Mouse (Mus musculus): Measurements from ENCODE around the gene Cyfip1. TPM values are rescaled to one million over a fixed set of nuclear protein-coding genes. Genes with fewer than 3 reads are reported as not detected.
A peak's percentile ranks its signal among the peaks of the same experiment; 100 is the strongest.

Gene Cyfip1
- polyA plus RNA-seq, 1 experiment from 2014 or later: 59.1 TPM

DNA sequence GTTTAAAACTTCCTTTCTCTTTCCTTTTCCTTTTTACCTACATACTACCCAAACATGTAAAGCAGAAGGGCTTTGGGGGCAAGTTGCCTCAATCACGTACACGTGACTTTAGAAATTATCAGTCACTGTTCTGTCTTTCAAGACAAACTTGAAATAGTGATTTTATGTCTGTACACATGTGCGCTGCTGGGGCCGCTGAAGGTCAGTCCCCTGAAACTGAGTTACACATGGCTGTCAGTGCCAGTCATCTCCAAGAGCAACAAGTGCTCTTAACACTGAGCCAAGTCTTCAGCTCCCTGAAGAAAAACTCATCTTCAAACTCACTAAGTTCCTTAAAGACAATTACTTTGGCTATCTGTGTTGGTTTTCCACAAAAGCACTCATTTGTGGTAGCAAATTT, 116.4 kb downstream of the Cyfip1 start:
- no peaks in the 10 kb centered on the region for H3K4me1 ChIP-seq (replicated peaks; ENCODE audit: control insufficient read depth, insufficient read depth)
- no peaks in the 10 kb centered on the region; the same call in 1 of the 2 replicates for H3K36me3 ChIP-seq (ENCODE audit: control insufficient read depth, insufficient read depth, low read length)
- 90% methylated on average over 4 of the region's 4 CpGs for WGBS
- DNase-seq (ENCODE audit: low spot score) (no peak), ATAC-seq (ENCODE audit: low FRiP score, low TSS enrichment) (no peak)
- H3K27ac ChIP-seq (replicated peaks): no peak overlapping the region
- H3K27me3 ChIP-seq (ENCODE audit: control insufficient read depth, insufficient read depth, low read length): no peaks in the 10 kb centered on the region
- no peak overlapping the region for H3K4me3 ChIP-seq (ENCODE audit: low read depth, low read length)
- no peak overlapping the region for H3K4me2 ChIP-seq (replicated peaks; ENCODE audit: low read depth)
- TF ChIP-seq EP300 (optimal IDR thresholded peaks at IDR 0.05) (no peak), CTCF (IDR thresholded peaks at IDR 0.05; ENCODE audit: low read depth) (no peak)
- no peaks in the 10 kb centered on the region for H3K9me3 ChIP-seq (ENCODE audit: control insufficient read depth, low read length)
- no peak overlapping the region for H3K9ac ChIP-seq (ENCODE audit: low read length)

GRCm38 (mm10) chr7:55959801-55960200, 118.3 kb downstream of the Cyfip1 start:
- Histone ChIP-seq H3K4me2 (replicated peaks; ENCODE audit: low read depth) (no peak overlapping the region), H3K27ac (replicated peaks) (no peak overlapping the region), H3K4me3 (ENCODE audit: low read depth, low read length) (no peak overlapping the region), H3K4me1 (replicated peaks; ENCODE audit: control insufficient read depth, insufficient read depth) (no peaks in the 10 kb centered on the region), H3K36me3 (ENCODE audit: control insufficient read depth, insufficient read depth, low read length) (no peaks in the 10 kb centered on the region; the same call in 1 of the 2 replicates), H3K9me3 (ENCODE audit: control insufficient read depth, low read length) (no peaks in the 10 kb centered on the region), H3K27me3 (ENCODE audit: control insufficient read depth, insufficient read depth, low read length) (no peaks in the 10 kb centered on the region), H3K9ac (ENCODE audit: low read length) (no peak overlapping the region)
- TF ChIP-seq EP300 (optimal IDR thresholded peaks at IDR 0.05): no peak
- TF ChIP-seq CTCF (IDR thresholded peaks at IDR 0.05; ENCODE audit: low read depth): no peak
- ATAC-seq (ENCODE audit: low FRiP score, low TSS enrichment): no peak
- WGBS: 96% methylated on average over 3 of the region's 3 CpGs
- DNase-seq (ENCODE audit: low spot score): no peak

GRCm38 (mm10) chr7:55960506-55960905, 119.0 kb downstream of the Cyfip1 start:
- 96% methylated on average over 1 of the region's 1 CpGs for WGBS
- Histone ChIP-seq H3K9ac (ENCODE audit: low read length) (no peak overlapping the region), H3K4me3 (ENCODE audit: low read depth, low read length) (no peak overlapping the region)

DNA sequence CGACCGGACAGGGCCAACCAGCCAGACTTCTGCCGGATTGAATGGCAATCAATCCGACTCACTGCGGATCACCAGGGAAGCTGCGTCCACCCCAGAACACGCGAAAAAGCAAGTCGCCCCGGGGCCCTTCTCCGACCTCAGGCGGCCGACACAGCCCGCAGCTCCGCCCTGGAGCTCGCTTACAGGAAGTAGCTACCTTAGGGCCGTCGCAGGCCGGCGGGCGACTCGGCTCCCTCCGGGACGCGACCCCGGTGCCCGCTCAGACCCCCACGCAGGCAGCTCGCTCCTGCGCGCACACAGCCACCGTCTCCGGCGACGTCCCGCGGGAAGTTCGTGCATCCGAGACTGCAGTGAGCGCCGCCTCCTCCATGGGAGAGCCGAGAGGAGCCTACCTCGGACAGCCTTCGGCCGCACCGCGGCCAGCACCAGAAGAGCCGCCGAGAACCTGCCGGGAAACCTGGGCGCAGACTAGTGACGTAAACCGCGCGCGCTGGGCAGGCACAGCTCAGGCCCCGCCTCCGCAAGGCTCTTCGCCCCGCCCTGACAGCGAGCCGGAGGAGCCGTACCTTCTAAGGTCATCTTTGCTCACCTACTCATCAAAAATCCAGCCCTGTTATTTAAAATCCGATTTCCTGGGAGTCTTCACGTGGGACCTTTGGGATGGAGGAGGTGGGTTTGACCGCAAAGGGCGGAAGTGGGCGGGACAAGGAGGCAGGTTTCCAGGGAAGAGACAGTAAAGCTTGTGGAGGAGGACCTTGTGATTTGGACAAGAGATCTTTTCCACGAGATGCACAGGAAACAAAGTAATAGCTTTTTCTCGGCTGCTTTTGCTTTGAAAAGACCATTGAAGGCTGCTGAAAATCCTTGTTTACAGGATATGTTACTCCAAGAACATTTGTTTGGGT, 120.7 kb downstream of the Cyfip1 start, which contains the start of gene Nipa2:
Gene Nipa2 (minus strand): TSS at position 473 of the 905 bp plus-strand sequence.
- Histone ChIP-seq H3K9me3 (ENCODE audit: control insufficient read depth, low read length) (no peaks in the 10 kb centered on the region), H3K4me1 (replicated peaks; ENCODE audit: control insufficient read depth, insufficient read depth) (no peaks in the 10 kb centered on the region), H3K27ac (replicated peaks) (peak within 1 kb of the TSS; percentile 92), H3K36me3 (ENCODE audit: control insufficient read depth, insufficient read depth, low read length) (no peaks in the 10 kb centered on the region), H3K4me3 (ENCODE audit: low read depth, low read length) (peak within 1 kb of the TSS; percentile 83), H3K4me2 (replicated peaks; ENCODE audit: low read depth) (peak within 1 kb of the TSS; percentile 59), H3K9ac (ENCODE audit: low read length) (peak within 1 kb of the TSS; percentile 91), H3K27me3 (ENCODE audit: control insufficient read depth, insufficient read depth, low read length) (no peaks in the 10 kb centered on the region)
- DNase-seq (ENCODE audit: low spot score): peak; percentile 96
- peak; percentile 99 for ATAC-seq (ENCODE audit: low FRiP score, low TSS enrichment)
- TF ChIP-seq CTCF (IDR thresholded peaks at IDR 0.05; ENCODE audit: low read depth): no peak
- peak; percentile 31 for TF ChIP-seq EP300 (optimal IDR thresholded peaks at IDR 0.05)
- WGBS: under 1% methylated on average over 66 of the region's 70 CpGs

More at GRCm38 (mm10) chr7:55960506-55960905, 119.0 kb downstream of the Cyfip1 start:
- Histone ChIP-seq H3K27ac (replicated peaks) (no peak overlapping the region), H3K27me3 (ENCODE audit: control insufficient read depth, insufficient read depth, low read length) (no peaks in the 10 kb centered on the region), H3K4me1 (replicated peaks; ENCODE audit: control insufficient read depth, insufficient read depth) (no peaks in the 10 kb centered on the region), H3K4me2 (replicated peaks; ENCODE audit: low read depth) (no peak overlapping the region), H3K36me3 (ENCODE audit: control insufficient read depth, insufficient read depth, low read length) (no peaks in the 10 kb centered on the region; the same call in 1 of the 2 replicates), H3K9me3 (ENCODE audit: control insufficient read depth, low read length) (no peaks in the 10 kb centered on the region)
- DNase-seq (ENCODE audit: low spot score): no peak
- no peak for ATAC-seq (ENCODE audit: low FRiP score, low TSS enrichment)
- TF ChIP-seq CTCF (IDR thresholded peaks at IDR 0.05; ENCODE audit: low read depth) (no peak), EP300 (optimal IDR thresholded peaks at IDR 0.05) (no peak)

GRCm38 (mm10) chr7:55966866-55967460, 125.4 kb downstream of the Cyfip1 start:
- 49% methylated on average over 3 of the region's 3 CpGs for WGBS
- Histone ChIP-seq H3K27ac (replicated peaks) (no peak overlapping the region), H3K27me3 (ENCODE audit: control insufficient read depth, insufficient read depth, low read length) (no peaks in the 10 kb centered on the region), H3K9ac (ENCODE audit: low read length) (no peak overlapping the region), H3K4me3 (ENCODE audit: low read depth, low read length) (no peak overlapping the region), H3K36me3 (ENCODE audit: control insufficient read depth, insufficient read depth, low read length) (no peaks in the 10 kb centered on the region), H3K4me2 (replicated peaks; ENCODE audit: low read depth) (no peak overlapping the region), H3K9me3 (ENCODE audit: control insufficient read depth, low read length) (no peaks in the 10 kb centered on the region), H3K4me1 (replicated peaks; ENCODE audit: control insufficient read depth, insufficient read depth) (no peaks in the 10 kb centered on the region)
- DNase-seq (ENCODE audit: low spot score): no peak
- no peak for ATAC-seq (ENCODE audit: low FRiP score, low TSS enrichment)
- no peak for TF ChIP-seq CTCF (IDR thresholded peaks at IDR 0.05; ENCODE audit: low read depth)
- TF ChIP-seq EP300 (optimal IDR thresholded peaks at IDR 0.05): no peak

All from stomach, postnatal 0 days (tissue).